Mouse (Mus musculus) kidney, postnatal 14 days (tissue): ENCODE measurements around the gene Pop5.

Experiments used
- DNase-seq: peaks from one replicate; pipeline ENCODE4 v3.0.0; 2022; ENCODE audit warnings: mixed read lengths

The Pop5 gene

GRCm38 (mm10) chr5:115215273-115216185, 20.1 kb upstream of the Pop5 start:
- DNase-seq, result no peak

- DNase-seq, result no peak
These were observed 17.6 kb upstream of the Pop5 start for GRCm38 (mm10) chr5:115217998-115218397.

- no peak for DNase-seq
These were observed 14.6 kb upstream of the Pop5 start for GRCm38 (mm10) chr5:115220931-115221640.

GRCm38 (mm10) chr5:115222485-115222884, 13.2 kb upstream of the Pop5 start:
- DNase-seq, result no peak

- DNase-seq, result no peak
These were observed 4.6 kb upstream of the Pop5 start for GRCm38 (mm10) chr5:115230830-115231551.

GRCm38 (mm10) chr5:115231552-115232120, 4.0 kb upstream of the Pop5 start:
- no peak for DNase-seq

- no peak for DNase-seq
These were observed 3.1 kb upstream of the Pop5 start for GRCm38 (mm10) chr5:115232516-115232915.

- DNase-seq, result no peak
These were observed 2.4 kb upstream of the Pop5 start for GRCm38 (mm10) chr5:115233031-115233780.

- no peak for DNase-seq
These were observed 1.1 kb upstream of the Pop5 start for GRCm38 (mm10) chr5:115234519-115234918.

- DNase-seq, result peak; percentile 78
These were observed 289 bp upstream of the Pop5 start for GRCm38 (mm10) chr5:115235323-115235771.

- DNase-seq, result peak; percentile 97
These were observed 2.4 kb downstream of the Pop5 start for GRCm38 (mm10) chr5:115237803-115238728.

GRCm38 (mm10) chr5:115238729-115239195, 3.1 kb downstream of the Pop5 start:
- peak; percentile 44 for DNase-seq

GRCm38 (mm10) chr5:115240191-115240590, 4.6 kb downstream of the Pop5 start:
- DNase-seq, result no peak

GRCm38 (mm10) chr5:115255472-115255871, 19.8 kb downstream of the Pop5 start:
- no peak for DNase-seq

- no peak for DNase-seq
These were observed 21.4 kb downstream of the Pop5 start for GRCm38 (mm10) chr5:115256909-115257546.

GRCm38 (mm10) chr5:115260356-115260755, 24.7 kb downstream of the Pop5 start:
- no peak for DNase-seq

GRCm38 (mm10) chr5:115261141-115261540, 25.5 kb downstream of the Pop5 start:
- no peak for DNase-seq

GRCm38 (mm10) chr5:115261880-115262279, 26.2 kb downstream of the Pop5 start:
- DNase-seq, result no peak

GRCm38 (mm10) chr5:115262502-115263291, 27.1 kb downstream of the Pop5 start:
- no peak for DNase-seq
